In the genomic region with DNA sequence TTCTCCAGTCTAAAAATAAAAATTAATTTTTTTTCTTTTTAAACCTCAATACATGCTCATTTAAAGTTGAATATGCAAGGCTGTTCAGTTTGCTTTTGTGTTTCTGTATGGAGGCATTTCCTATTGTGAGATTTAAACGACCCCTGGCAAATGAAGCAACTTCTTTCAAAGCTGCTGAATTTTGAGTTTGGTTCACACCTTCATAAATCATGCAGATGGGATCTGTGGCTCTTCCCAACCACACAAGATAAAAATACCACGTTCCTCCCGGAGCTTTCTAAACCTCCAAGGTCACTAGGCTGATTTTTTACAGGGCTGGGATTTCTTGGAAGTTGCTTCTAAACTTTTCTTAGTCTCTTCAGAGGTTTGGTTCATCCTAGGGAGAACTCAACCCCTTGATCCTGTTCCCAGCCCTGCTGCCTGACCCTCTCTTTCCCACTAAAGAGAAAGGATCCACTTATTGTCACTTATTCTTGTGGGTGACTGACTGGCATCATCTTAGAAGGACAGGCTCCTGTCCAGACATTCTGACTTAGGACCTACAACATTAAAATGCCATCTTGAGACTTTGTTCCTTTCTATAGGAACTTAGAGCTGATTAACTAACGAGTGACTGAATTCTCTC, we compare ENCODE assay signal across 12 mouse cellular contexts.
DNase-seq lines count a peak whose midpoint lies in the region; ATAC-seq and TF ChIP-seq lines count a peak whose summit lies in the region.
"Had no signal": no experiment of that assay in that cellular context is flagged by ENCODE, and none has a peak within 500 bp of the region (broad histone marks: within the 10 kb centered on the region; RNA-seq: fewer than 3 reads in every experiment).

No protein-coding gene starts in this region.

- no peak for DNase-seq in heart, embryonic 10.5 days (ENCODE audit: low spot score)
- DNase-seq in heart, postnatal 36 days, result no peak
- DNase-seq in kidney, postnatal 0 days (ENCODE audit: low spot score), result peak; percentile 18
- no peak for DNase-seq in kidney, adult 2 months
- peak; percentile 81 for DNase-seq in Patski (ENCODE audit: low read depth, low spot score)
- peak; percentile 8 for DNase-seq in heart, postnatal 0 days (ENCODE audit: low spot score)
- DNase-seq in urinary bladder, postnatal 10 days (ENCODE audit: low spot score), result no peak
- no peak for DNase-seq in limb, embryonic 10.5 days (ENCODE audit: low spot score)
- DNase-seq: cerebellum, adult 11 months; gastrocnemius, postnatal 25 days; kidney, postnatal 36 days had no signal

- H3K4me2 ChIP-seq in kidney, postnatal 0 days (ENCODE audit: low read length), result 0 out of 2 replicates have a peak overlapping the region, but pooled peaks have one; percentile 18
- H3K4me2 ChIP-seq in heart, postnatal 0 days (ENCODE audit: low read depth, low read length), result peak overlapping the region; percentile 18; the same call in 1 of the 2 replicates
- H3K4me2 ChIP-seq: limb, embryonic 13.5 days had no signal

- no peak for TF ChIP-seq CTCF in kidney, postnatal 0 days (IDR thresholded peaks at IDR 0.05; ENCODE audit: low read depth)
- no peak for TF ChIP-seq CTCF in kidney, adult 2 months (conservative IDR thresholded peaks at IDR 0.05; ENCODE audit: insufficient read depth, insufficient read length, low read depth, low read length)
- TF ChIP-seq CTCF in Patski (IDR thresholded peaks at IDR 0.05), result no peak
- no peak for TF ChIP-seq CTCF in heart, postnatal 0 days (IDR thresholded peaks at IDR 0.05; ENCODE audit: low read depth)

- in situ Hi-C loops in Patski (cut with MboI; ENCODE audit: low pct_unique_long_range_greater_than_20kb), result no loop called here

- H3K4me3 ChIP-seq in heart, embryonic 10.5 days, result no peak overlapping the region
- H3K4me3 ChIP-seq in kidney, postnatal 0 days (replicated peaks; ENCODE audit: low read depth, low read length), result no peak overlapping the region
- H3K4me3 ChIP-seq in kidney, adult 2 months (ENCODE audit: insufficient read depth, low read depth, low read length), result no peak overlapping the region
- no peak overlapping the region for H3K4me3 ChIP-seq in heart, postnatal 0 days (ENCODE audit: low read depth, low read length)
- H3K4me3 ChIP-seq in limb, embryonic 10.5 days, result no peak overlapping the region
- H3K4me3 ChIP-seq: limb, embryonic 13.5 days had no signal

- CTCF ChIA-PET in Patski (lab: Charles Lee), result interaction anchor here (1.0 to 3.2 kb wide), 8 partner anchors 12 to 359 kb away, joined by 3 to 27 read pairs (median 3); no protein-coding TSS in a partner anchor

- peaks cover 11% of the 10 kb centered on the region; the same call in 1 of the 2 replicates for H3K4me1 ChIP-seq in heart, embryonic 10.5 days
- H3K4me1 ChIP-seq in kidney, postnatal 0 days (replicated peaks; ENCODE audit: insufficient read depth, low read length), result no peaks in the 10 kb centered on the region; the same call in 1 of the 2 replicates
- H3K4me1 ChIP-seq in kidney, adult 2 months (ENCODE audit: control insufficient read depth, insufficient read depth, low read length), result no peaks in the 10 kb centered on the region
- H3K4me1 ChIP-seq in heart, postnatal 0 days (ENCODE audit: control insufficient read depth, insufficient read depth), result peaks cover 4% of the 10 kb centered on the region; the same call in 1 of the 2 replicates
- no peaks in the 10 kb centered on the region for H3K4me1 ChIP-seq in limb, embryonic 10.5 days
- H3K4me1 ChIP-seq: limb, embryonic 13.5 days had no signal

- POLR2A ChIA-PET in Patski (lab: Charles Lee), result interaction anchor here (1.2 to 1.3 kb wide), 2 partner anchors 19 to 24 kb away, joined by 3 to 4 read pairs; no protein-coding TSS in a partner anchor

- TF ChIP-seq POLR2A in kidney, adult 2 months (IDR thresholded peaks at IDR 0.05; ENCODE audit: low read depth, low read length), result no peak

- intact Hi-C loops in heart, postnatal 36 days (cut with DNase I), result no loop called here

- no peaks in the 10 kb centered on the region for H3K36me3 ChIP-seq in heart, embryonic 10.5 days
- no peaks in the 10 kb centered on the region for H3K36me3 ChIP-seq in kidney, postnatal 0 days (ENCODE audit: insufficient read depth, low read length)
- no peaks in the 10 kb centered on the region for H3K36me3 ChIP-seq in kidney, adult 2 months (ENCODE audit: control insufficient read depth, insufficient read depth, low read length)
- H3K36me3 ChIP-seq in heart, postnatal 0 days (replicated peaks; ENCODE audit: control insufficient read depth, insufficient read depth, low read length), result no peaks in the 10 kb centered on the region
- H3K36me3 ChIP-seq in limb, embryonic 10.5 days, result no peaks in the 10 kb centered on the region
- H3K36me3 ChIP-seq: limb, embryonic 13.5 days had no signal

- 47% methylated on average over 4 of the region's 4 CpGs for WGBS in heart, embryonic 10.5 days
- 22% methylated on average over 4 of the region's 4 CpGs for WGBS in kidney, postnatal 0 days
- 27% methylated on average over 4 of the region's 4 CpGs for WGBS in kidney, adult 2 months
- 18% methylated on average over 4 of the region's 4 CpGs for WGBS in heart, postnatal 0 days
- WGBS in limb, embryonic 10.5 days, result 43% methylated on average over 4 of the region's 4 CpGs

- no peaks in the 10 kb centered on the region for H3K27me3 ChIP-seq in heart, embryonic 10.5 days (ENCODE audit: insufficient read depth, poor library complexity, severe bottlenecking)
- no peaks in the 10 kb centered on the region for H3K27me3 ChIP-seq in kidney, postnatal 0 days (ENCODE audit: insufficient read depth, low read length)
- no peaks in the 10 kb centered on the region for H3K27me3 ChIP-seq in kidney, adult 2 months (replicated peaks; ENCODE audit: control insufficient read depth, insufficient read depth, low read length)
- no peaks in the 10 kb centered on the region for H3K27me3 ChIP-seq in Patski
- H3K27me3 ChIP-seq in heart, postnatal 0 days (ENCODE audit: control insufficient read depth, insufficient read depth, low read length), result no peaks in the 10 kb centered on the region
- H3K27me3 ChIP-seq in limb, embryonic 10.5 days (ENCODE audit: low read depth, poor library complexity, severe bottlenecking), result no peaks in the 10 kb centered on the region
- H3K27me3 ChIP-seq: limb, embryonic 13.5 days had no signal

- H3K27ac ChIP-seq in heart, embryonic 10.5 days, result peak overlapping the region; percentile 72
- H3K27ac ChIP-seq in kidney, postnatal 0 days, result no peak overlapping the region
- H3K27ac ChIP-seq in kidney, adult 2 months (ENCODE audit: insufficient read depth, low read depth, low read length), result no peak overlapping the region
- peak overlapping the region; percentile 91 for H3K27ac ChIP-seq in heart, postnatal 0 days (ENCODE audit: low read depth)
- H3K27ac ChIP-seq in limb, embryonic 10.5 days, result no peak overlapping the region
- H3K27ac ChIP-seq: limb, embryonic 13.5 days had no signal

- ATAC-seq in kidney, postnatal 0 days (replicated peaks; ENCODE audit: low FRiP score, low read depth), result no peak
- ATAC-seq in Patski, result peak; percentile 37
- no peak for ATAC-seq in heart, postnatal 0 days (ENCODE audit: insufficient read depth, low read depth)

- no peak overlapping the region for H3K9ac ChIP-seq in kidney, postnatal 0 days (ENCODE audit: low read depth, low read length)
- no peak overlapping the region for H3K9ac ChIP-seq in heart, postnatal 0 days (replicated peaks; ENCODE audit: low read depth, low read length)
- H3K9ac ChIP-seq: limb, embryonic 13.5 days had no signal

- H3K9me3 ChIP-seq in heart, embryonic 10.5 days, result no peaks in the 10 kb centered on the region
- no peaks in the 10 kb centered on the region for H3K9me3 ChIP-seq in kidney, postnatal 0 days (replicated peaks; ENCODE audit: low read length)
- no peaks in the 10 kb centered on the region for H3K9me3 ChIP-seq in heart, postnatal 0 days (replicated peaks; ENCODE audit: control insufficient read depth, low read length)
- no peaks in the 10 kb centered on the region for H3K9me3 ChIP-seq in limb, embryonic 10.5 days (replicated peaks)
- H3K9me3 ChIP-seq: limb, embryonic 13.5 days had no signal

- no peak for TF ChIP-seq EP300 in heart, postnatal 0 days (IDR thresholded peaks at IDR 0.05; ENCODE audit: low read depth)

Comparison
In these comparisons a context has a peak if more than half of its experiments do, and no peak if none do; other contexts are left out.
1. DNase-seq: peak in kidney, postnatal 0 days (single experiment), Patski (single experiment) and heart, postnatal 0 days (single experiment); none in heart, embryonic 10.5 days (single experiment), heart, postnatal 36 days (0 of 2), kidney, adult 2 months (single experiment), urinary bladder, postnatal 10 days (single experiment) and limb, embryonic 10.5 days (single experiment).
2. H3K27ac ChIP-seq: peak in heart, embryonic 10.5 days (single experiment) and heart, postnatal 0 days (single experiment); none in kidney, postnatal 0 days (single experiment), kidney, adult 2 months (single experiment) and limb, embryonic 10.5 days (single experiment).